Mouse (Mus musculus): ENCODE measurements around the gene 9430097D07Rik.
A peak's percentile ranks its signal among the peaks of the same experiment; 100 is the strongest.

Gene 9430097D07Rik

GRCm38 (mm10) chr2:32536086-32536633, 39.3 kb downstream of the 9430097D07Rik start:
- DNase-seq (ENCODE audit: extremely low read depth, low read depth), result no peak

- no peak for DNase-seq (ENCODE audit: extremely low read depth, low read depth)
Observed at GRCm38 (mm10) chr2:32535501-32535991, 39.9 kb downstream of the 9430097D07Rik start.

DNA sequence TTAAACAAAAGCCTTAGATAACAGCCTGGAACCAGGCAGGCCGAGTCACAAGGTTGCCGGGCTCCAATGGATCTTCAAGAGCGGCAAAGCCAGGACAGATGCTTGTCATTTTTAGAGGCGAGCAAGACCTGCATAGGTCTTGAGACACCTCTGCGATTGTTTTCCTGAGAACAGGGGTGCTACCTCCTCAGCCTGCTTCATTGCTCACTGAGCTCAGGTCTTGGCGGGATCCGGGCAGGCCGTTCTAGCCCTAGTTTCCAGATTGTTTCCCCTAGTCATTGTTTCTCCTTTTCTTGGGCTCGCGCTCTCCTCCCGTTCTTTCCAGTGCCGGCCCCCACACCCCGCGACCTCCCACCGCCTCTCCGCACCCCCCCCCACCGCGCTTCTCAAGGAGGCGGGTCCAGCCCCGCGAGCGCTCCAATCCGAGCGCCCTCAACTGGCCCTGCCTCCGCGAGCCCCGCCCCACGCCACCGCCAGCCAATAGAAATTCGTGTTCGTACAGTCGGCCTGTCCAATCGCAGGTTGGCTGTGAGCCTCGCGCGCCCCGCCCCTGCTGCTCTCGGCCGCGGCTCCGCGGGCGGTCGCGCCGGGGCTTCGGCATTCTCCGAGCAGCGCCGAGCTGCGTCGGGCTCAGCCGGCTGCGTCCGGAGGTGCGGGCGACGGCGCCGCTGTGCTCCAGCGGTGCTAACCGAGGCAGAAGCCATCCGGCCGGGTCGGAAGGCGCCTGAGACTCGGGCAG, 40.6 kb downstream of the 9430097D07Rik start, which contains the start of gene Fam102a:
TSS of gene Fam102a (plus strand) at position 600 of the 739 bp plus-strand sequence.
- DNase-seq (ENCODE audit: extremely low read depth, low read depth), result peak; percentile 80

DNA sequence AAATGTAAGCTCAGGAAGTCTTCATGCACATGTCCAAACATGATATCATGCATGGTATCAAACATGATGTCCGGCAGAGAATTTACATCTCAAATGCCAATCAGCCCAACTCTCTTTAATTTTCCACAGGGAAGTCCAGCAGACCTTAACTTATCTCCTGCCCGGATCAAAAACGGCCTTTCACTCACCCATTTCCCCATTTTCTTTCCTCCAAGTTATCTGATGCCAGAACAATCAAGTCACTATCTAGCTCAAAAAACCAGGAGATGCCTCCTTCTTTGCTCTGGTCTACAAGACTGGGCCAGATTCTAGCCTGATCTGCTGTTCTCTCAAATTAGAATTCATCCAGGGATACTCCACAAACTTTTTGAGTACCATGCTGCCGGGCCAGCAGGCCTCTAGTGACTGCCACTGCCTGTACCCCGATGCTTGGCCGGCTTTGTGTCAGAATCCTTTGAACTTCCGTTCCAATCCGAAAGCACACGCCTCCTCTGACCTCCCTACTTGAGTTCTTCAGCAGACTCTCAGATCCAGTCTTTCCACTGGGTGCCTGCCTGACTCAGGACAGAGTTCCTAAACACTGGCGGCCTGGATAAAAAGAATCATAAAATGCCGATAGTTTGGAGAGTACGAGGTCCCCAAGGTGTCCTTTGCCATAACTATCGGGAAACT, 41.3 kb downstream of the 9430097D07Rik start:
- DNase-seq (ENCODE audit: extremely low read depth, low read depth), result peak; percentile 53

DNA sequence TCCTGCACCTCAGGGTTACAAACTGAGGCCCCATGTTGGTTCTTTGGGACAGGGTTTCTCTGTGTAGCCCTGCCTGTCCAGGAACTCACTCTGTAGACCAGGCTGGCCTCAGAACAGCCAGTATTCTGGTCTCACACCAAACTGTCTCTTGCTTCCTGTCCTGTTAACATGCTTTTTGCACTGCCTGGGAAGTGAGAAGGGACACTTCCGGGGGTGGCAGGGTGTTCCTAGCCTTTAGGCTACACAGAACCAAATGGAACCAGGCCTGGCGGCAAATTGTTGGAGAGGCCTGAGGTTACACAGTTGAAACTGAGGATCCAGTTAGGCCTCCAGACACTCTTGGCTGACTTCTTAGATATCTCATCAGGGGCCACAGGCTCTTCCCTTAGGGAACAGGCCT, 42.3 kb downstream of the 9430097D07Rik start:
- no peak for DNase-seq (ENCODE audit: extremely low read depth, low read depth)

GRCm38 (mm10) chr2:32530479-32530878, 45.0 kb downstream of the 9430097D07Rik start:
- no peak for DNase-seq (ENCODE audit: extremely low read depth, low read depth)

GRCm38 (mm10) chr2:32528326-32528725, 47.2 kb downstream of the 9430097D07Rik start:
- no peak for DNase-seq (ENCODE audit: extremely low read depth, low read depth)

DNA sequence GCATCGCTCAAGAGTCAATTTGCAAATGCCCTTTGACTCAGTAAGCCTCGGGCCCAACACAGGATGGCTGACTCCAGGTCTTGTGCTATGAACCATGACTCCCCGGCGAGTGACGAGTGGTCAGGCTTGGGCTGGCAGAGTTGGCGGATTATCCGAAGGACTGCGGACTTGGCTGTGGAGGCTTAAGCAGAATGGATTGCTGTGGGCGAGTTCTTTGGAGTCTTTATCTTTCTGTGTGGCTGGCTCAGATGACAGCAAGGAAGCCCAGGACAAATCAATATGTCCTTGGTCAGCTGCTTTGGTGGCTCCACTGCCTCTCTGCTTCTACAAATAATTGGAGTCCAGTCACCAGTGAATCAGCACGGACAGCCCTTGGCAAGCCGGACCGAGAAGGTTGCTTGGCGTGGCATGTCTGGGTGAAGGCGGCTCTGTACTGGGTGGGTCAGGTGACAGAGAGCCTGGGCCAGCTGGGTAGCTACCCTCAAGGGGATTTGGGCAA, 48.0 kb downstream of the 9430097D07Rik start:
- DNase-seq (ENCODE audit: extremely low read depth, low read depth), result no peak

GRCm38 (mm10) chr2:32525816-32526215, 49.7 kb downstream of the 9430097D07Rik start:
- DNase-seq (ENCODE audit: extremely low read depth, low read depth), result no peak

DNA sequence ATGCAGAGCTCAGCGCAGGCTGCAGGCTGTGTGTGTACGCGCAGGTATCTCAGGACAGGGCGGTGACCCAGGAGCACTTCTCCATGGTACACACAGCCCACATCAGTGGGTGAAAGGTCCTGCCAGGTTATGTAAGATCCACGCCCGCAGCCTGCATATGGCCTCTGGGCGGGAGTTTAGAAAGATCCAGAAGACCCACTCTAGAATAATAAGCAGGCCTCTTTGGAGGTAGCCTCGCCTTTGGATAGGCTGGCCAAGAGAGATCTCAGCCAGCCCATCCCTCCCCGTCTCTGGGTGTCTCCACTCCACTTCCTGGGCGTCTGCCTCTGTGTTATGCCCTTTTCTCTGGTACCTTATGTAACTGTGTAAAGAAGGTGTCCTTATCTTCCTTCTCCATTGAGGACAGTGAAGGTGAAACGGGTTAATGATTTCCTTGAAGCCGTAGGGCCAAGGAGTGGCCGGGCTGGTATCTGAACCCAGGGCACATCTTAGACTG, 50.9 kb downstream of the 9430097D07Rik start:
- DNase-seq (ENCODE audit: extremely low read depth, low read depth), result no peak

All from MEL-GATA-1-ER (cell line).